Mouse (Mus musculus): ENCODE data around the gene Ccdc91. TPM values are rescaled to one million over a fixed set of nuclear protein-coding genes. Genes with fewer than 3 reads are reported as not detected.

Gene Ccdc91
- polyA plus RNA-seq, 1 experiment from 2014 or later = 49.0 TPM

DNA sequence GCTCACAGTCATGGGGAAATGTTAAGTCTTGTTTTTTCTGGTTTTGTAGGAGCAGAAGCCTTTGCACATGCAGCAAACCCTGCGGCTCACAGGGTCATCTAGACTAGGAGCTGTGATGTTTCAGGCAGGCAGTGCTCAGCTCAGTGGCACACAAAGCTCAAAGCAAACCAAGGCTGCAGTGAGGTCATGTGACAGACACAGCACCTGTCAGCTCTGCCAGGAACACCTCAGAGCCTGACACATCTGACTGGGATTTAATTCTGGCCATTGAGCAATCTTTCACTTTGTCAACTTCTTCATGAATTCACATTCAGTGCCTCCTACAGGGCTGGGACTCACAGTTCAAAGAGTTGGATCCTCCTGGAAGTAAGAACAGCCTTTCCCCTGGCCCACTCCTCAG, 185.1 kb downstream of the Ccdc91 start:
- WGBS = 85% methylated on average over 1 of the region's 1 CpGs
- no peak for ATAC-seq (ENCODE audit: low FRiP score)
- H3K4me3 ChIP-seq (replicated peaks) = no peak overlapping the region
- no peaks in the 10 kb centered on the region for H3K27me3 ChIP-seq (replicated peaks)
- H3K9me3 ChIP-seq (replicated peaks) = no peaks in the 10 kb centered on the region
- H3K27ac ChIP-seq (replicated peaks) = no peak overlapping the region
- H3K4me1 ChIP-seq = no peaks in the 10 kb centered on the region
- no peak overlapping the region for H3K4me2 ChIP-seq
- no peak overlapping the region for H3K9ac ChIP-seq (replicated peaks)
- H3K36me3 ChIP-seq = no peaks in the 10 kb centered on the region

DNA sequence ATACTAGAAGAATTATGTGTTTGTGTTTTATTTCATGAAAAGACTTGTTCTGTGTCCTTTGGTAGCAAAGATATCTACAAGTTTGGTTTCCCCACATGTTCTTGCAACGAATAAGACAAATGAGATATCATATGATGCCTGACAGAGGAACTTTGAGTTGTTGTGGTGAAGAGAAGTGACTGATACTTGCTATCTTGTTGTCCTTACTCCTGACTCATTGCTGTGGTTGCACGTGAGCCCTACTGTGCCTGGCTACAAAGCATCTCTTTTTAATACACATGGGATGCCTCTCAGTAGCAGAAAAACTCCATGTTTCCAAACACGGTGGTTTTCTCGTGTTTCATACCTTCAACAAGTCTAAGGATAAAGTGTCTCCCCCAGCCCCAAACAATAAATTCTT, 186.2 kb downstream of the Ccdc91 start:
- Histone ChIP-seq H3K9me3 (replicated peaks) (no peaks in the 10 kb centered on the region), H3K9ac (replicated peaks) (no peak overlapping the region), H3K27ac (replicated peaks) (no peak overlapping the region), H3K36me3 (no peaks in the 10 kb centered on the region), H3K27me3 (replicated peaks) (no peaks in the 10 kb centered on the region), H3K4me2 (no peak overlapping the region), H3K4me1 (no peaks in the 10 kb centered on the region), H3K4me3 (replicated peaks) (no peak overlapping the region)
- ATAC-seq (ENCODE audit: low FRiP score) = no peak
- WGBS = 86% methylated on average over 4 of the region's 4 CpGs

DNA sequence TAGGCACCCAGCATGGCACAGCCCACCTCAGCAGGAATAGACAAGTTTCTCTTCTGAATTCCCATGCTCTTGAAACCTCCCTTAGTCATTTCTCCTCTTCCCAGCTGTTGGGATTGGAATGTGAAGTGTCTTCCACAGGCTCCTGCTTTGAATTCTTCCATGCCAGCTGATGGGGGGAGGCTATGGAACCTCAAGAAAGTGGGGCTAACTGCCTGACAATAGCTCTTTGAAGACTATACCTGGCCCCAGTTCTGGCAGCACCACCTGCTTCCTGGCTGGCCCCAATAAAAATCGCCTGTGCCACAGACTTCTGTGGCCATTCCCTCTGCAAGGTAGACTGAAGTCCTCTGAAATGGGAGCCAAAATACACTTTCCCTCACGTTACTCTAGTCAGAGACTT, 187.0 kb downstream of the Ccdc91 start:
- 83% methylated on average over 2 of the region's 2 CpGs for WGBS
- no peak overlapping the region for H3K4me2 ChIP-seq
- H3K9me3 ChIP-seq (replicated peaks) = no peaks in the 10 kb centered on the region
- H3K4me1 ChIP-seq = no peaks in the 10 kb centered on the region
- H3K36me3 ChIP-seq = no peaks in the 10 kb centered on the region
- H3K9ac ChIP-seq (replicated peaks) = no peak overlapping the region
- no peak overlapping the region for H3K27ac ChIP-seq (replicated peaks)
- no peak for ATAC-seq (ENCODE audit: low FRiP score)
- H3K4me3 ChIP-seq (replicated peaks) = no peak overlapping the region
- H3K27me3 ChIP-seq (replicated peaks) = no peaks in the 10 kb centered on the region

DNA sequence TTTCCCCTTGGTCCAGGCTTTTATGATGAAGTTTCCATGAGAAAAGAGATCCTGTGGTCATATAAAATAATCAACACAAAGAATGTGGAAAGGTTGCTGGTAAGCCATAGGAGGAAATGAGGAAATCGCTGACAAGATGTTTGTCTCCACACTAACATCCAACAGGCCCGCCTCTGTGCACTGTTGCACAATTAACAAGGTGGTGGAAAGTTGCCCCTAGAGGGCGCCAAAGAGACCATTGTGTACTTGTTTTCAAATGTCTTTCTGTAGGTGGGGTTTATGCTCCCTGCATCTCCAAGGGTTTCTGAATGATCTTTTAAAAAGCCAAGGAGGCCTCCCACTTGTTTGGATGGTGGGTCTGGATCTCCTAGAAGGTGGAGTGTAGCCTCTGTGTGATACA, 188.7 kb downstream of the Ccdc91 start:
- WGBS = 63% methylated on average over 3 of the region's 3 CpGs
- H3K4me3 ChIP-seq (replicated peaks) = no peak overlapping the region
- no peaks in the 10 kb centered on the region for H3K27me3 ChIP-seq (replicated peaks)
- no peak overlapping the region for H3K4me2 ChIP-seq
- no peaks in the 10 kb centered on the region for H3K4me1 ChIP-seq
- no peak for ATAC-seq (ENCODE audit: low FRiP score)
- no peak overlapping the region for H3K27ac ChIP-seq (replicated peaks)
- H3K36me3 ChIP-seq = no peaks in the 10 kb centered on the region
- H3K9ac ChIP-seq (replicated peaks) = no peak overlapping the region
- no peaks in the 10 kb centered on the region for H3K9me3 ChIP-seq (replicated peaks)

DNA sequence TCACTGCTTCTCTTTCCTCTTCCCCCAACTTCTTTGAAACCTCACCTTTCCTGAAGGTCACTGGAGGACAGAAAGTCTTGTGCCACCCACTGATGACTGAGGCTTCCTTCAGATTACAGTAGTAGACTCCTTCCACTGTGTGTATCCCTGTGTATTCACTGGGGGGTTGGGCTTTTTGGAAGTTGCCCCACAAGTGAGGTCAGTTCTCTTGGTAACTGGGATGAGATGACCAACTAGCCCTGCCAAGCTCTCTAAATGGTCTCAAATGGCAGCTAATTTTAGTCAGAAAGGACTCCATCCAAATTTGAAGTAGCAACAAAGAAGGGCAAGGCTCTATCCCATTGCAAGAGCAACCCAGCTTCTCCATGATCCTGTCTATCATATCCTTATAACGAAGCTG, 195.7 kb downstream of the Ccdc91 start:
- Histone ChIP-seq H3K4me1 (no peaks in the 10 kb centered on the region), H3K36me3 (no peaks in the 10 kb centered on the region), H3K4me2 (no peak overlapping the region), H3K4me3 (replicated peaks) (no peak overlapping the region), H3K9me3 (replicated peaks) (no peaks in the 10 kb centered on the region), H3K9ac (replicated peaks) (no peak overlapping the region), H3K27me3 (replicated peaks) (no peaks in the 10 kb centered on the region), H3K27ac (replicated peaks) (no peak overlapping the region)
- ATAC-seq (ENCODE audit: low FRiP score) = no peak
- WGBS = 86% methylated on average over 1 of the region's 1 CpGs

DNA sequence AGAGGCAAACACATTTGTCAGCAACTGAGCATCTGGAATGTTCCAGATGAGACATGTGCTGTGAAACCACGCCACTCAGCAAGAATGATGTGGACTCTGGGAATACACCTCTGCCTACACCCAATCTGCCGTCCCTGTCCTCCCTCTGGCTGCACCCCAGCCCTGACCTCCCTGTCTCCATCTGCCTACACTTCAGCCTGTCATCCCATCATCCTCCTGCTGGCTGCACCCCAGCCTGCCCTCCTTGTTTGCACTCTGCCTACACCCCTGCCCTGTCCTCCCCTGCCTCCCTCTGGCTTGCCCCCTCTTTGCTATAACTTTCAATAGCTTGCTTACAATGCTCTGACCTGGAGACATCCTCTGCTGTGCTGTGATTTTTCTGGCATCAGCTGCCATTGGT, 196.9 kb downstream of the Ccdc91 start:
- Histone ChIP-seq H3K36me3 (no peaks in the 10 kb centered on the region), H3K27me3 (replicated peaks) (no peaks in the 10 kb centered on the region), H3K4me3 (replicated peaks) (no peak overlapping the region), H3K9ac (replicated peaks) (no peak overlapping the region), H3K4me2 (no peak overlapping the region), H3K9me3 (replicated peaks) (no peaks in the 10 kb centered on the region), H3K27ac (replicated peaks) (no peak overlapping the region), H3K4me1 (no peaks in the 10 kb centered on the region)
- 94% methylated on average over 2 of the region's 2 CpGs for WGBS
- ATAC-seq (ENCODE audit: low FRiP score) = no peak

DNA sequence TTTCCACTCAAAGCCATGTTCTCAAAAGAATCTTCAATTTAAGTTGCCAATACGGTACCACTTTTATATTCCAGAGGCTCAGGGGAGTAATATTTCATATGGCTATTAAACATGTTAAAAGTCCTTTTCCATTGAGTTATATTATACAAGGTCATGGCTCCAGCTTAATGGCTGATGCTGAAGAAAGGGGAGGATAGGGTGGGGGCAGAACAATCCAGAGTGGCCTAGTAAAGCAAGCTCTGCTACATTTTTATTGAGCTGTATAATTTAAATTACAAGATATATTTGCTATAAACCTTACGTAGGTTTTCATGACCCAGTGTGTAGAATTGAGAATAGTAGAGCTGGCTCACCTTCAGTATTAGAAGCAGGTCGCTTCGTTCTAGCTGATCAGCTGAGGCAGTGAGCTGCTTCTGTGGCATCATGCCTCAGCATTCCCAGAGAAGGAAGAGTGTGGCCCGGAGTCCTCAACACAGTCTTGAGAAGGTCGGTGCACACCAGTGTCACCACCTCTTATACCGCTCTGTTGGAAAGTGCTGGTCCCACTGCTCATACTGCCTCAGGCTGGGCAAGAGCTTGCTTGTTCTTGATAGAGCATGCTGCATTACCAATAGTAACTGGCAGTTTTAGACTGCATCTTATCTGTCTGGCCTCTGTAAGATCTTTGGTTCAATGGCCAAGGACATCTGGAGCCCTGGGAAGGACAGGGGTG, 199.6 kb downstream of the Ccdc91 start:
- no peak overlapping the region for H3K27ac ChIP-seq (replicated peaks)
- H3K4me2 ChIP-seq = no peak overlapping the region
- 0 out of 2 replicates have a peak, but pooled peaks have one; percentile 47 for ATAC-seq (ENCODE audit: low FRiP score)
- H3K4me1 ChIP-seq = no peaks in the 10 kb centered on the region
- H3K36me3 ChIP-seq = no peaks in the 10 kb centered on the region
- 84% methylated on average over 7 of the region's 7 CpGs for WGBS
- no peak overlapping the region for H3K4me3 ChIP-seq (replicated peaks)
- no peaks in the 10 kb centered on the region for H3K9me3 ChIP-seq (replicated peaks)
- no peak overlapping the region for H3K9ac ChIP-seq (replicated peaks)
- no peaks in the 10 kb centered on the region for H3K27me3 ChIP-seq (replicated peaks)

DNA sequence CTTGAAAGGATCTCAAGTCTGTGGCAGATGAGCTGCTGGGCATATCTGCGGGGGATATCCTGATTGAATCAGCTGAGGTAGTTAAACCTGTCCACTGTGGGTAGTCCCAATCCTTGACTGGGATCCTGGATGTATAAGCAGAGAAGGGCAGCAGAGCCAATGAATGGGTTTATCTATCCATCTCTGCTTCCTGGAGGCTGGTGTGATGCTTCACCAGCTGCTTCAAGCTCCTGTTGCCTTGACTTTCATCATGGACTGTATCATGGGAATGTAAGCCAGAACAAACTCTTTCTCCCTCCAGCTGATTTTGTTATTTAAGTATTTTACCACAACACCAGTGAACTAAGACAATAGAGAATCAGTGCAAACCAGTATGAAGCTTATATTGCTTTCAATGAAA, 200.6 kb downstream of the Ccdc91 start:
- H3K4me3 ChIP-seq (replicated peaks) = no peak overlapping the region
- no peak for ATAC-seq (ENCODE audit: low FRiP score)
- H3K36me3 ChIP-seq = no peaks in the 10 kb centered on the region
- H3K4me1 ChIP-seq = no peaks in the 10 kb centered on the region
- no peaks in the 10 kb centered on the region for H3K27me3 ChIP-seq (replicated peaks)
- no peak overlapping the region for H3K27ac ChIP-seq (replicated peaks)
- H3K9me3 ChIP-seq (replicated peaks) = no peaks in the 10 kb centered on the region
- no peak overlapping the region for H3K9ac ChIP-seq (replicated peaks)
- WGBS = 97% methylated on average over 1 of the region's 1 CpGs
- H3K4me2 ChIP-seq = no peak overlapping the region

Other genes starting within 250 kb of the Ccdc91 start
- gene Pthlh, start 211.6 kb upstream of the Ccdc91 start, polyA plus RNA-seq (2015; fragmentation: Nextera tagmentation; extraction: Ambion mirVana) = 4.0 and 4.7 TPM in 2 replicates